Mouse (Mus musculus) heart, adult 11 months (tissue): ENCODE measurements around the gene Grifin.

ENCODE experiments used
- DNase-seq: peaks from one replicate; pipeline ENCODE4 v3.0.0; 2022

Gene Grifin

GRCm38 (mm10) chr5:140564896-140565295, at the start of gene Grifin:
Grifin (minus strand) TSS chr5:140565071.
- peak; percentile 94 for DNase-seq

GRCm38 (mm10) chr5:140614141-140614540, 49.3 kb upstream of the Grifin start:
- DNase-seq = peak; percentile 91

GRCm38 (mm10) chr5:140612191-140612590, 47.3 kb upstream of the Grifin start:
- peak; percentile 93 for DNase-seq

GRCm38 (mm10) chr5:140611611-140612185, 46.8 kb upstream of the Grifin start:
- DNase-seq = peak; percentile 93

GRCm38 (mm10) chr5:140611021-140611583, 46.2 kb upstream of the Grifin start:
- DNase-seq = peak; percentile 98

GRCm38 (mm10) chr5:140610273-140611011, 45.6 kb upstream of the Grifin start:
- DNase-seq = no peak

GRCm38 (mm10) chr5:140609511-140610272, 44.8 kb upstream of the Grifin start:
- DNase-seq = peak; percentile 97

GRCm38 (mm10) chr5:140608634-140609015, 43.8 kb upstream of the Grifin start:
- peak; percentile 93 for DNase-seq

GRCm38 (mm10) chr5:140607836-140608633, 43.2 kb upstream of the Grifin start:
- peak; percentile 95 for DNase-seq

GRCm38 (mm10) chr5:140607001-140607835, 42.3 kb upstream of the Grifin start, which contains the start of gene Lfng:
Lfng (plus strand) TSS chr5:140607320.
- peak; percentile 100 for DNase-seq

- peak; percentile 95 for DNase-seq
Observed at GRCm38 (mm10) chr5:140606386-140606785, 41.5 kb upstream of the Grifin start.

- peak; percentile 91 for DNase-seq
Observed at GRCm38 (mm10) chr5:140605228-140605627, 40.4 kb upstream of the Grifin start.

- DNase-seq = peak; percentile 87
Observed at GRCm38 (mm10) chr5:140604386-140604785, 39.5 kb upstream of the Grifin start.

GRCm38 (mm10) chr5:140602540-140602939, 37.7 kb upstream of the Grifin start:
- peak; percentile 78 for DNase-seq

- peak; percentile 82 for DNase-seq
Observed at GRCm38 (mm10) chr5:140601712-140602111, 36.8 kb upstream of the Grifin start.

- DNase-seq = peak; percentile 89
Observed at GRCm38 (mm10) chr5:140599939-140600338, 35.1 kb upstream of the Grifin start.

- peak; percentile 83 for DNase-seq
Observed at GRCm38 (mm10) chr5:140597787-140598186, 32.9 kb upstream of the Grifin start.

GRCm38 (mm10) chr5:140596927-140597588, 32.2 kb upstream of the Grifin start:
- peak; percentile 98 for DNase-seq

GRCm38 (mm10) chr5:140596426-140596825, 31.6 kb upstream of the Grifin start:
- no peak for DNase-seq

GRCm38 (mm10) chr5:140594846-140595245, 30.0 kb upstream of the Grifin start:
- DNase-seq = no peak
